Mouse (Mus musculus) heart, adult 2 months (tissue): Measurements from ENCODE around the gene Vps36.

Experiments
- CTCF ChIP-seq: fragments of 200-600 bp; IDR thresholded peaks from 2 replicates; pipeline ENCODE4 v1.8.1; 2022; ENCODE audit warnings: antibody characterized with exemption, mild to moderate bottlenecking, moderate library complexity
- POLR2A ChIP-seq: fragments of 200-500 bp; IDR thresholded peaks from 2 replicates; pipeline ENCODE4 v1.6.1; 2011; ENCODE audit warnings: mild to moderate bottlenecking, low read depth, low read length, control low read depth; ENCODE audit not compliant: insufficient read depth

DNA sequence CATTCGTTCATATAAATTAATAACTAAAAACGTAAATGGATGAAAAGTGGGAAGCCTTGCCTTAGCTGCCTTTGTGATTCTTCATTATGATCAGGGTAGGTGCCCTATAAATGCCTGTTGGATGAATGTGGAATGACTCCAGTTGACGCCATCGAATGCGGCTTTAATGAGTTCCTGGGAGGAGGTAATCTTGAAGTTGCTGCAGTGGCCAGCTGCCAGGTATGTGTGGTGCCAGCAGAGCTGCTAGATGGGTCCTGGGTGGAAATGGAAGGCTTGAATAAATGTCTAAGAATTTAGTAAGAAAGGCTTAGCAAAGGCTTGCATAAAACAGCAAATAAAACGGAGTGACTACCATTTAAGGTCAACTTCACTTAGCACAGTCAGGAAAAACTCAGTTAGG is 72.2 kb downstream of the Vps36 start:
- TF ChIP-seq CTCF (no peak), POLR2A (no peak)
